Mouse (Mus musculus) CH12F3 (cell line): ENCODE results near the gene Ccdc188.
"Not testable (repeated sequence)": the region's sequence is repeated elsewhere in the genome, so short reads cannot be mapped to it uniquely, and the experiment has no call there.

Source experiments
- in situ Hi-C: fragments of 300-500 bp; cut with MboI; formaldehyde crosslinking; loops from 2 replicates; pipeline ENCODE4 v1.14.3; 2020; ENCODE audit warnings: low sequenced_read_pairs

The Ccdc188 gene

GRCm38 (mm10) chr16:18217579-18217978 lies at the start of gene Ccdc188:
Gene Ccdc188 (plus strand): TSS chr16:18217879.
- in situ Hi-C loops = loop anchor here (10.0 kb wide), 1 partner anchor 113 kb away; no protein-coding TSS in a partner anchor

- in situ Hi-C loops = no loop called here
Observed at GRCm38 (mm10) chr16:18169156-18169555, 48.5 kb upstream of the Ccdc188 start.

- in situ Hi-C loops = no loop called here
Observed at GRCm38 (mm10) chr16:18169776-18170175, 47.9 kb upstream of the Ccdc188 start.

GRCm38 (mm10) chr16:18172266-18172855 lies 45.3 kb upstream of the Ccdc188 start:
- in situ Hi-C loops = no loop called here

- in situ Hi-C loops = no loop called here
Observed at GRCm38 (mm10) chr16:18173231-18173630, 44.4 kb upstream of the Ccdc188 start.

- in situ Hi-C loops = no loop called here
Observed at GRCm38 (mm10) chr16:18173788-18174187, 43.9 kb upstream of the Ccdc188 start.

GRCm38 (mm10) chr16:18175817-18176541 lies 41.7 kb upstream of the Ccdc188 start:
- in situ Hi-C loops = no loop called here

GRCm38 (mm10) chr16:18176758-18177157 lies 40.9 kb upstream of the Ccdc188 start:
- in situ Hi-C loops = no loop called here

GRCm38 (mm10) chr16:18179591-18179990 lies 38.1 kb upstream of the Ccdc188 start:
- in situ Hi-C loops = no loop called here

- in situ Hi-C loops = no loop called here
Observed at GRCm38 (mm10) chr16:18181398-18181797, 36.3 kb upstream of the Ccdc188 start.

GRCm38 (mm10) chr16:18182766-18183165 lies 34.9 kb upstream of the Ccdc188 start:
- in situ Hi-C loops = no loop called here

- in situ Hi-C loops = no loop called here
Observed at GRCm38 (mm10) chr16:18185715-18186449, 31.8 kb upstream of the Ccdc188 start.

GRCm38 (mm10) chr16:18186798-18187197 lies 30.9 kb upstream of the Ccdc188 start:
- in situ Hi-C loops = no loop called here

- in situ Hi-C loops = no loop called here
Observed at GRCm38 (mm10) chr16:18187221-18187620, 30.5 kb upstream of the Ccdc188 start.

- in situ Hi-C loops = no loop called here
Observed at GRCm38 (mm10) chr16:18191006-18191405, 26.7 kb upstream of the Ccdc188 start.

GRCm38 (mm10) chr16:18194208-18194985 lies 23.3 kb upstream of the Ccdc188 start:
- in situ Hi-C loops = no loop called here

GRCm38 (mm10) chr16:18195068-18195467 lies 22.6 kb upstream of the Ccdc188 start:
- in situ Hi-C loops = no loop called here

GRCm38 (mm10) chr16:18195561-18195960 lies 22.1 kb upstream of the Ccdc188 start:
- in situ Hi-C loops = not testable (repeated sequence)

GRCm38 (mm10) chr16:18197881-18198280 lies 19.8 kb upstream of the Ccdc188 start:
- in situ Hi-C loops = no loop called here

GRCm38 (mm10) chr16:18198365-18199098 lies 19.1 kb upstream of the Ccdc188 start:
- in situ Hi-C loops = no loop called here
